Mouse (Mus musculus) erythroblast, embryonic 14.5 days (primary cell): ENCODE measurements around the gene Ceacam20. TPM values are rescaled to one million over a fixed set of nuclear protein-coding genes. Genes with fewer than 3 reads are reported as not detected.

Experiments
- H3K27me3 ChIP-seq: 2 replicates; pipeline ENCODE4 v1.6.1; 2012; ENCODE audit warnings: inconsistent platforms; ENCODE audit not compliant: control insufficient read depth
- H3K36me3 ChIP-seq: 2 replicates; pipeline ENCODE4 v1.6.1; 2012; ENCODE audit warnings: mild to moderate bottlenecking, inconsistent platforms; ENCODE audit not compliant: control insufficient read depth
- H3K4me1 ChIP-seq: 2 replicates; pipeline ENCODE4 v1.6.1; 2012; ENCODE audit warnings: inconsistent platforms; ENCODE audit not compliant: control insufficient read depth
- H3K4me3 ChIP-seq: replicated peaks from 2 replicates; pipeline ENCODE3; 2012; ENCODE audit warnings: moderate library complexity, mild to moderate bottlenecking, inconsistent platforms
- H3K9me3 ChIP-seq: 2 replicates; pipeline ENCODE4 v1.6.1; 2012; ENCODE audit warnings: low read length, inconsistent platforms, mixed read lengths; ENCODE audit not compliant: control insufficient read depth
- GATA1 ChIP-seq: IDR thresholded peaks from 2 replicates; pipeline ENCODE4 v1.6.1; 2012; ENCODE audit warnings: low read length, inconsistent platforms, mixed read lengths
- TAL1 ChIP-seq: IDR thresholded peaks from 3 replicates; pipeline ENCODE4 v1.6.1; 2012; ENCODE audit warnings: low read length, inconsistent platforms, mixed read lengths
- polyA plus RNA-seq: library from polyadenylated mRNA; stranded (reverse); fragments of >175 nt; gene quantifications from 2 replicates; pipeline ENCODE4 v1.2.3, GENCODE M21; 2012

The Ceacam20 gene
- polyA plus RNA-seq, 1 experiment = not detected

DNA sequence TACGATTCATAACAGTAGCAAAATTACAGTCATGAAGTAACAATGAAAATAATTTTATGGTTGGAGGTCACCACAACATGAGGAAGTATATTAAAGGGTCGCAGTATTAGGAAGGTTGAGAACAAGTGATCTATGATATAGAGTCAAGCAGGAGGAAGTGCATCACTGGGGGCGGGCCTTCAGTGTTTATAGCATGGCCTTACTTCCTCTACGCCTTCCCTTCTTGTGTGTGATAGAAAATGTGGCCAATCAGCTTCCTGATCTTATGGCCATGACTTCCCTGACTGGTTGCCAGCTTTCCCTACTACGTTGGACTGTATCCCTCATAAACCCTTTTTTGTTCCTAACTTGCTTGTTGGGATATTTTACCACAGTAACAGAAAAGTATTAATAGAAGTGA, 20.0 kb upstream of the Ceacam20 start:
- no peaks in the 10 kb centered on the region for H3K36me3 ChIP-seq
- H3K4me3 ChIP-seq = no peak overlapping the region
- H3K27me3 ChIP-seq = no peaks in the 10 kb centered on the region
- no peaks in the 10 kb centered on the region for H3K9me3 ChIP-seq
- no peaks in the 10 kb centered on the region for H3K4me1 ChIP-seq
- TF ChIP-seq TAL1 (no peak), GATA1 (no peak)

DNA sequence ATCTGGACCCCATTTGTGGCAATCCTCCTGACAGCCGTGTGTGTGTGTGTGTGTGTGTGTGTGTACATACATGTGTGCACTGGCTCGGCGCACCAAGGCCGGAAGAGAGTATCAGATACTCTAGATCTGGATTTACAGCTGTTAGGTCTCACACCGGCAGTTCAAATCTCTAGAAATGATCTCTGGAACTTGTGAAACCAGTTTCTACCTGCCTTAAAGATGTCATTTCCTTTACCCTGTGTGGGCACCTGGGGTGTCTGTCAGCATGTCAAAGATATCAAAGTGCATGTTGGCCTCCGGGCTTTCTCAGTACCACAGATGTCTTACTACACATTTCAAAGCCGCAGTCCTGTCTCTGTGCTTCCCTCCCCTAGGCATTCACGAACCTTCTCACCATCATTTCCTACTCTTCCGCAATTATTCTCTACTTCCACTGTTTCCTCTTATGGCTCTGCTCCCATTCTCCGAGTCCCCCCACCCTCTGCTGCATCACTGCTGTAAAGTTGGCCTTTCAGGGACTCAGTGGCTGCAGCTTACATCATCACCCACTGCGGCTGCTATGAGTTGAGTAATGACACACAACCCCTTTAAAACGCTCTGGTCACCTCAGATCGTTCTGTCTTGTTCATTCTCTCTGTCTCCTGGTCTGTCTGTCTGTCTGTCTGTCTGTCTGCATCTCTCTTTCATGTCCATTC, 19.2 kb upstream of the Ceacam20 start:
- Histone ChIP-seq H3K27me3 (no peaks in the 10 kb centered on the region), H3K9me3 (no peaks in the 10 kb centered on the region), H3K4me3 (no peak overlapping the region), H3K36me3 (no peaks in the 10 kb centered on the region), H3K4me1 (no peaks in the 10 kb centered on the region)
- TF ChIP-seq GATA1 (no peak), TAL1 (no peak)

- no peak for TF ChIP-seq GATA1
- TF ChIP-seq TAL1 = no peak
- Histone ChIP-seq H3K4me1 (no peaks in the 10 kb centered on the region), H3K27me3 (no peaks in the 10 kb centered on the region), H3K9me3 (no peaks in the 10 kb centered on the region), H3K4me3 (no peak overlapping the region), H3K36me3 (no peaks in the 10 kb centered on the region)
Measured at GRCm38 (mm10) chr7:19948956-19949355, 16.3 kb upstream of the Ceacam20 start.

GRCm38 (mm10) chr7:19949996-19950395, 15.2 kb upstream of the Ceacam20 start:
- H3K27me3 ChIP-seq = no peaks in the 10 kb centered on the region
- H3K4me1 ChIP-seq = no peaks in the 10 kb centered on the region
- TF ChIP-seq TAL1 (no peak), GATA1 (no peak)
- H3K9me3 ChIP-seq = no peaks in the 10 kb centered on the region
- no peaks in the 10 kb centered on the region for H3K36me3 ChIP-seq
- no peak overlapping the region for H3K4me3 ChIP-seq

GRCm38 (mm10) chr7:19950589-19950988, 14.6 kb upstream of the Ceacam20 start, which contains the start of gene Igsf23:
Gene Igsf23 (minus strand): TSS chr7:19950756.
- TF ChIP-seq TAL1 = no peak
- no peak for TF ChIP-seq GATA1
- no peaks in the 10 kb centered on the region for H3K27me3 ChIP-seq
- H3K4me3 ChIP-seq = no peak within 1 kb of the TSS
- H3K9me3 ChIP-seq = no peaks in the 10 kb centered on the region
- H3K4me1 ChIP-seq = no peaks in the 10 kb centered on the region
- H3K36me3 ChIP-seq = no peaks in the 10 kb centered on the region

DNA sequence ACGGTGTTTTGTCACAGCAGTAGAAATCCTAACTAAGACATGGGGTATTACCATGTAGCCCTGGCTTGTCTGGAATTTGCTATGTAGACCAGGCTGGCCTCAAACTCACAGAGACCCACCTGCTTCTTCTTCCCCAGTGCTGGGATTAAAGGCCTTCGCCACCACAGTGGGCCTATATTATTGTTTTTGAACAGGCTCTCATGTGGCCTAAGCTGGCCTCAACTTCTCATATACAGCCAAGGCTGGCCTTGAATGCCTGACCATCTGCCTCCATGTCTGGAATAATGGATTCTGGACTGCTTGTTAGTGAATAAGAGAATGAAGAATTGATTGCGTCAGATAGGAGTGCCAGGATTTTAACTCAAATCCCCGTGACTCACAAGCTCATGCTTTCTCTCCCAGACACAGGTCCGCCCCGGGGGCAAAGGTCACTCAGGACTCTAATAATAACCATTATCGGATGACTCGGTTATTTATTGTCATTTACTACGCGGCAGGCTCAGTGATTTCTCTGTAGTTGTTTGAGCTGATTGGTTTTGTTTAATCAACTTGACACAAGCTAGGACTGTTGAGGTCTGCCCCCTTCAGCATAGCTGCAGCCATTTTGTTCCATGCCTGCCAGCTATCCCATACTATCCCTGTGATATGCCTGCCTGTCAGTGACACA, 12.8 kb upstream of the Ceacam20 start:
- Histone ChIP-seq H3K36me3 (no peaks in the 10 kb centered on the region), H3K27me3 (no peaks in the 10 kb centered on the region), H3K4me3 (no peak overlapping the region), H3K4me1 (no peaks in the 10 kb centered on the region), H3K9me3 (no peaks in the 10 kb centered on the region)
- TF ChIP-seq TAL1 = no peak
- no peak for TF ChIP-seq GATA1

GRCm38 (mm10) chr7:19953054-19953453, 12.2 kb upstream of the Ceacam20 start:
- Histone ChIP-seq H3K4me3 (no peak overlapping the region), H3K36me3 (no peaks in the 10 kb centered on the region)

GRCm38 (mm10) chr7:19955861-19956260, 9.4 kb upstream of the Ceacam20 start:
- TF ChIP-seq GATA1 (no peak), TAL1 (no peak)
- no peaks in the 10 kb centered on the region for H3K4me1 ChIP-seq
- no peaks in the 10 kb centered on the region for H3K36me3 ChIP-seq
- no peaks in the 10 kb centered on the region for H3K9me3 ChIP-seq
- H3K4me3 ChIP-seq = no peak overlapping the region
- no peaks in the 10 kb centered on the region for H3K27me3 ChIP-seq

More at GRCm38 (mm10) chr7:19953054-19953453, 12.2 kb upstream of the Ceacam20 start:
- H3K27me3 ChIP-seq = no peaks in the 10 kb centered on the region
- no peaks in the 10 kb centered on the region for H3K4me1 ChIP-seq
- TF ChIP-seq GATA1 = no peak
- no peak for TF ChIP-seq TAL1
- no peaks in the 10 kb centered on the region for H3K9me3 ChIP-seq

DNA sequence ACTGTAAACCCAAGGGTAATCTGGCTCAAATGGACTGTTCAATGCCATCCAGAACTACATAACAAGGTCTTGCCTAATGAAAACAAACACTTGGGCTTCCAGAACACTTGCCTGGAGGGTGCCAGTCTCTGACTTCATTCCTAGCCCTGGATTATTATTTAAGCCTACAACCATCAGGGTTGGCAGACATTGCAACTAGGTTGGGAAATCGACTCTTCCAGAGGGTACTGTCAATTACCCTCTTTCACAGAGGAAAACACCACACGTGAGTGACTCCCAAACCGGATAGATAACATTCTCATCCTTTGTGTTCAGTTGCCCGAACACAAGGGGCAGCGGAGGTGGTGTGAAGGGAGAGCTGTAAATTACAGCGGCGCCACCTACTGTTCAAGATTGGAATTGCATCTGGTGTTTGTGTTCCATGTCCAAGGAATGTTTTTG, 8.9 kb upstream of the Ceacam20 start:
- no peaks in the 10 kb centered on the region for H3K36me3 ChIP-seq
- no peak for TF ChIP-seq GATA1
- no peak for TF ChIP-seq TAL1
- no peaks in the 10 kb centered on the region for H3K4me1 ChIP-seq
- H3K27me3 ChIP-seq = no peaks in the 10 kb centered on the region
- no peaks in the 10 kb centered on the region for H3K9me3 ChIP-seq
- no peak overlapping the region for H3K4me3 ChIP-seq

- Histone ChIP-seq H3K27me3 (no peaks in the 10 kb centered on the region), H3K9me3 (no peaks in the 10 kb centered on the region), H3K36me3 (no peaks in the 10 kb centered on the region), H3K4me3 (no peak overlapping the region), H3K4me1 (no peaks in the 10 kb centered on the region)
- TF ChIP-seq TAL1 = no peak
- TF ChIP-seq GATA1 = no peak
Measured at GRCm38 (mm10) chr7:19962423-19962822, 2.8 kb upstream of the Ceacam20 start.
